Mouse (Mus musculus) embryonic stem cell, embryonic (primary cell): Measurements from ENCODE around the gene Unc119b.

Experiments
- CTCF ChIA-PET, 4 experiments: fragments of 300-600 bp in 2 of 4; fragments of 350-600 bp in 2 of 4; sonication (Branson Sonifier 250); formaldehyde crosslinking; loops; one replicate each; lab custom pipeline; 2022; ENCODE audit warnings: inconsistent platforms in 2 of 4; lab: Charles Lee
- POLR2A ChIA-PET, 4 experiments: fragments of 300-600 bp in 2 of 4; fragments of 350-600 bp in 2 of 4; sonication (Branson Sonifier 250); formaldehyde crosslinking; loops; one replicate each; lab custom pipeline; 2022; ENCODE audit warnings: antibody characterized with exemption in 4 of 4, inconsistent platforms in 1 of 4; lab: Charles Lee

Unc119b gene

GRCm38 (mm10) chr5:115134234-115135165 lies at the start of gene Unc119b:
TSS of gene Unc119b (minus strand) at chr5:115134975.
- ChIA-PET POLR2A (interaction anchor here (0.6 to 20.5 kb wide), 68 partner anchors 7 to 961 kb away, joined by 3 to 367 read pairs (median 4); partner anchors contain the start of genes Acads (in 3 of the 4), Mlec (in 3 of the 4), 2210016L21Rik (in 1 of the 4) and Dynll1 (in 1 of the 4)), CTCF (interaction anchor here (0.6 to 3.4 kb wide), 34 partner anchors 9 to 1360 kb away, joined by 3 to 14 read pairs (median 4); partner anchors contain the start of gene Cabp1 (in 1 of the 4))

DNA sequence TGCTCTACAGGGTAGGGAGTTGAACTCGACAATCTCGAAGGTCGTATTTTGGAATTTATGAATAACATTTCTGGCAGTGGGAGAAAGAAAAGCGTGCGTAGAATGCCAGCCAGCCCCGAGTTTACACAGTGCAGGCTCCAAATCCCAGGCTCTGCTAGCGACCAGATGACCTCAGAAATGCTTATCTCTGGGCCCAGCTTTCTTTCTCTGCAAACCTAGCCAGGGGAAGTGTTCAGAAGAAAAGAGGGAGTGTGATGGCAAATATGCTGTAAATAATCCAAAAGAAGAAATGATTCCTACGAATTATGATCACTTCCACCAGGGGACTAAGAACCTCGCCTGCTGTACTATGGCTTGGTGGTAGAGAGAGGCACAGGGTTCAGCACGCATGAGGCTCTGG lies 48.7 kb upstream of the Unc119b start:
- CTCF ChIA-PET, result interaction anchor here in 1 of 4 experiments (1.4 kb wide), 1 partner anchor 11 kb away, joined by 5 read pairs; the partner anchor contains the start of gene Cabp1
- POLR2A ChIA-PET, result interaction anchor here in 2 of 4 experiments (1.0 to 3.3 kb wide), 11 partner anchors 8 to 49 kb away, joined by 3 to 29 read pairs (median 4); partner anchors contain the start of genes Cabp1 (in 1 of the 2), Mlec (in 1 of the 2) and Unc119b (in 1 of the 2)

- CTCF ChIA-PET, result interaction anchor here in 3 of 4 experiments (0.6 to 1.2 kb wide), 5 partner anchors 17 to 345 kb away, joined by 3 to 7 read pairs (median 4); no protein-coding TSS in a partner anchor
- POLR2A ChIA-PET, result interaction anchor here in 3 of 4 experiments (0.6 to 3.3 kb wide), 19 partner anchors 9 to 172 kb away, joined by 3 to 29 read pairs (median 4); partner anchors contain the start of genes Rnf10 (in 2 of the 3), Acads (in 1 of the 3), Cabp1 (in 1 of the 3) and Mlec (in 1 of the 3)
Observed at GRCm38 (mm10) chr5:115182925-115183324, 48.1 kb upstream of the Unc119b start.

GRCm38 (mm10) chr5:115181248-115181940 lies 46.6 kb upstream of the Unc119b start:
- CTCF ChIA-PET, result interaction anchor here (0.5 to 3.0 kb wide), 20 partner anchors 9 to 903 kb away, joined by 3 to 24 read pairs (median 6); partner anchors contain the start of gene Cabp1 (in 1 of the 4)

DNA sequence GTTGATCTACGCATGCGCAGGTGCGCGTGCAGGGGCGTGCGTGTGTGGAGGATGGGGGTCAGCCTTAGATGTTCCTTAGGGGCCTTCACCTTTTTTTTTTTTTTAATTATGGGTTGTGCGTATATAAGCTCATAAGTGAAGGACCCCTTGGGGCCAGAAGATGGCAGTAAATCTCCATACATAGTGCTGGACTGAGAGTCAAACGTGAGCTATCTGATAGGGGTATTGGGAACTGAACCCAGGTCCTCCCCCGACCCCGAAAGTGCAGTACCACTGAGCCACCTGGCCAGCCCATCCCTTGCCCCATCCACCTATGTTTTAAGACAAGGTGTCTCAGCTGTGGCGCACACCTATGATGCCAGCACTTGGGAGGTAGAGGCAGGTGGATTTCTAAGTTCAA lies 44.8 kb upstream of the Unc119b start:
- POLR2A ChIA-PET, result interaction anchor here in 3 of 4 experiments (0.6 to 3.8 kb wide), 27 partner anchors 8 to 1609 kb away, joined by 3 to 15 read pairs (median 4); partner anchors contain the start of genes Mlec (in 1 of the 3) and Rnf10 (in 1 of the 3)
- CTCF ChIA-PET, result interaction anchor here (0.6 to 3.0 kb wide), 45 partner anchors 8 to 285 kb away, joined by 3 to 24 read pairs (median 4); partner anchors contain the start of genes Cabp1 (in 2 of the 4), Pop5 (in 2 of the 4), Coq5 (in 1 of the 4) and Unc119b (in 1 of the 4)

More at GRCm38 (mm10) chr5:115181248-115181940, 46.6 kb upstream of the Unc119b start:
- POLR2A ChIA-PET, result interaction anchor here (0.6 to 3.8 kb wide), 46 partner anchors 11 to 1951 kb away, joined by 3 to 29 read pairs (median 4); partner anchors contain the start of genes Dynll1 (in 2 of the 4), Mlec (in 2 of the 4), Pop5 (in 2 of the 4) and Cabp1 (in 1 of the 4)

DNA sequence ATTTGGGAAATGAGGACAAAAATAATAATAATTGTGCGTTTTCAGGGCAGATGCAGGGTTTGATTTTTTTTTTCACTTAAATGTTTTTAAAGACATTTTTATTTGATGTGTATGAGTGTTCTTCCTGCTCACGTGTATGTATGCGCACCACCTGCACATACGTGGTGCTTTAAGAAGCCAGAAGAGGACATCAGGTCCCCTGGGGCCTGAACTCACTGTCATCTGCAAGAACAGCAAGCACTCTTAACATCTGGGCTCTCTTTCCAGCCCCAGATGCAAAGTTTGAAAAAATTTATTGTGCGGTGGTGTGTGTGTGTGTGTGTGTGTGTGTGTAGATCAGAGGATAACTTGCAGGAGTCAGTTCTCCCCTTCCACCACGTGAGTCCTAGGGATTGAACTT lies 43.1 kb upstream of the Unc119b start:
- ChIA-PET POLR2A (interaction anchor here in 3 of 4 experiments (0.8 to 3.8 kb wide), 4 partner anchors 12 to 20 kb away, joined by 3 to 14 read pairs (median 5); partner anchors contain the start of genes Cabp1 (in 1 of the 3) and Mlec (in 1 of the 3)), CTCF (interaction anchor here in 1 of 4 experiments (5.3 kb wide), 1 partner anchor 9 kb away, joined by 25 read pairs; no protein-coding TSS in a partner anchor)

DNA sequence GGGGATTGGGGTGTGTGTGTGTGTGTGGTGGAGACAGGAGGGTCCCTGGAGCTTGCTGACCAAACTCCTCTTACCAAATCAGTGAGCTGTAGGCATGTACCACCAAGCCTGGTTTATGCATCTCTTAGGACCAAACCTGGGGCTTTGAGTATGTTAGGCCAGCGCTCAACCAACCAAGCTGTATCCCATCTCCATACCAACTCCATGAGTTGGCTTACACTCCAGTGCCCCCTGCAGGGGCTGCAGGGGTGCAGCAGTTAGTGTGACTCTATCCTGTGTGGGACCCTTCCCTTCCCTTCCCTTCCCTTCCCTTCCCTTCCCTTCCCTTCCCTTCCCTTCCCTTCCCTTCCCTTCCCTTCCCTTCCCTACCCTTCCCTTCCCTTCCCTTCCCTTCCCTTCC lies 39.8 kb upstream of the Unc119b start:
- CTCF ChIA-PET, result interaction anchor here (0.5 to 5.3 kb wide), 26 partner anchors 8 to 205 kb away, joined by 3 to 43 read pairs (median 4); partner anchors contain the start of genes Acads (in 1 of the 4), Gm10401 (in 1 of the 4) and Unc119b (in 1 of the 4)
- POLR2A ChIA-PET, result interaction anchor here in 3 of 4 experiments (0.6 to 3.5 kb wide), 18 partner anchors 8 to 315 kb away, joined by 3 to 15 read pairs (median 4); partner anchors contain the start of gene Acads (in 1 of the 3)

- CTCF ChIA-PET, result interaction anchor here in 2 of 4 experiments (0.5 to 1.2 kb wide), 4 partner anchors 17 to 355 kb away, joined by 3 to 7 read pairs (median 4); no protein-coding TSS in a partner anchor
- POLR2A ChIA-PET, result interaction anchor here in 2 of 4 experiments (0.7 to 1.4 kb wide), 8 partner anchors 9 to 392 kb away, joined by 3 to 5 read pairs (median 3); no protein-coding TSS in a partner anchor
Observed at GRCm38 (mm10) chr5:115170150-115170549, 35.4 kb upstream of the Unc119b start.

DNA sequence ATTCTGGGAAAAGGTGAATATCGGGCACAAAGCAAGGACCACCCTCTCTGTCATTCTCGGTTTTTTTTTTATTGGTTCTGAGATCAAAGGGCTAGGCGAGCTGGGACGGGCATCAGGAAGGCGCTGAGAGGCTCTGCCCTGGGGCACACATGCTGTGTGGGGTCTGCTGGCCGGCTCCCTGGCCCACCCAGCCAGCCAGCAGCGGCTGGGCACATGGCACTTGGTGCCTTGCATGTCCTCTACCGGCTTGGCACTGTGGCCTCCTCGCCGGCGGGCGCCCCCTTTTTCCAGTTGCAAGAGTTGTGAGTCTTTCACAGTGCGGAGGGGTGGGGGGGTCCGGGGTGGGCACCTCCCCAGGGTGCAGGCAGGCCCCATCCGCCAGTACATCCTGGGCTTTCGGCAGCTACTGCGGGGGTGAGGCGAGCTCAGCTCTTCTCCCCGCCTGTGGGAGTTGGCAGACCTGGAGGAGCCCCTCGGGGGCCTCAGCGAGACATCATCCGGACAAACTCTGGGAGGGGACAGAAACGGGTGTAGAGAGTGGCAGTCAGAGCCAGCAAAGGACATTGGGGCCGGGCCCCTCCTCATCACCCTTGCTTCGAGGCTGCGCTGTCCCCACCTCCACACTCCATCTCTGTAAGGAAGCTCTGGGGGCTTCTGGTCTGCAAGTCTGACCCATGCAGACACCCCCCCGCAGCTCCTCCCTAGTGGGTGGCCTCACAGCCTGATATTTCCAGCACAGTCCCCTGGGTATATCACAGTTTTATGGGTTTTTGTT lies 34.1 kb upstream of the Unc119b start:
- POLR2A ChIA-PET, result interaction anchor here in 3 of 4 experiments (0.6 to 5.1 kb wide), 17 partner anchors 9 to 1259 kb away, joined by 3 to 46 read pairs (median 4); partner anchors contain the start of gene Mlec (in 1 of the 3)
- CTCF ChIA-PET, result interaction anchor here in 2 of 4 experiments (0.6 to 1.3 kb wide), 3 partner anchors 10 to 677 kb away, joined by 3 to 4 read pairs (median 3); no protein-coding TSS in a partner anchor

GRCm38 (mm10) chr5:115167396-115167795 lies 32.6 kb upstream of the Unc119b start:
- POLR2A ChIA-PET, result interaction anchor here in 2 of 4 experiments (0.5 to 5.1 kb wide), 17 partner anchors 8 to 628 kb away, joined by 3 to 46 read pairs (median 5); partner anchors contain the start of genes Mlec (in 1 of the 2) and Pop5 (in 1 of the 2)
- CTCF ChIA-PET, result interaction anchor here in 1 of 4 experiments (1.0 to 2.2 kb wide), 4 partner anchors 12 to 341 kb away, joined by 3 to 10 read pairs (median 4); partner anchors contain the start of gene Coq5

GRCm38 (mm10) chr5:115166815-115167194 lies 32.0 kb upstream of the Unc119b start:
- ChIA-PET CTCF (interaction anchor here (0.5 to 2.7 kb wide), 42 partner anchors 8 to 499 kb away, joined by 3 to 43 read pairs (median 4); partner anchors contain the start of genes Acads (in 1 of the 4), Cabp1 (in 1 of the 4), Coq5 (in 1 of the 4) and Mlec (in 1 of the 4)), POLR2A (interaction anchor here in 3 of 4 experiments (0.5 to 5.1 kb wide), 57 partner anchors 9 to 627 kb away, joined by 3 to 46 read pairs (median 6); partner anchors contain the start of genes Dynll1 (in 2 of the 3), Mlec (in 2 of the 3), Pop5 (in 2 of the 3) and Acads (in 1 of the 3))

GRCm38 (mm10) chr5:115165895-115166814 lies 31.4 kb upstream of the Unc119b start:
- CTCF ChIA-PET, result interaction anchor here (0.5 to 2.7 kb wide), 97 partner anchors 8 to 1120 kb away, joined by 3 to 43 read pairs (median 4); partner anchors contain the start of genes Pop5 (in 3 of the 4), Acads (in 2 of the 4), Unc119b (in 2 of the 4) and 1500011B03Rik (in 1 of the 4)
- POLR2A ChIA-PET, result interaction anchor here (0.6 to 5.1 kb wide), 102 partner anchors 8 to 786 kb away, joined by 3 to 46 read pairs (median 5); partner anchors contain the start of genes Acads (in 2 of the 4), Dynll1 (in 2 of the 4), Mlec (in 2 of the 4) and Pop5 (in 2 of the 4)

GRCm38 (mm10) chr5:115165351-115165750 lies 30.6 kb upstream of the Unc119b start:
- ChIA-PET CTCF (interaction anchor here (0.5 to 2.7 kb wide), 78 partner anchors 8 to 850 kb away, joined by 3 to 43 read pairs (median 5); partner anchors contain the start of genes Pop5 (in 3 of the 4), Unc119b (in 2 of the 4), Acads (in 1 of the 4) and Cabp1 (in 1 of the 4)), POLR2A (interaction anchor here (0.6 to 5.1 kb wide), 89 partner anchors 8 to 1721 kb away, joined by 3 to 46 read pairs (median 6); partner anchors contain the start of genes Acads (in 2 of the 4), Mlec (in 2 of the 4), Pop5 (in 2 of the 4) and Unc119b (in 2 of the 4))
